Mouse (Mus musculus) neural tube, embryonic 11.5 days (tissue): Measurements from ENCODE around the gene Iqcd. TPM values are rescaled to one million over a fixed set of nuclear protein-coding genes. Genes with fewer than 3 reads are reported as not detected.

Source experiments
- ATAC-seq: fragments of 200-750 bp; cut with Nextera tagmentation; 2 replicates; pipeline ENCODE4 v1.8.0; 2017; ENCODE audit warnings: moderate number of reproducible peaks, mild to moderate bottlenecking, moderate TSS enrichment, moderate library complexity; ENCODE audit not compliant: insufficient read depth, low FRiP score, low TSS enrichment
- DNase-seq: peaks from one replicate; pipeline ENCODE4 v3.0.0-alpha.2; 2015; ENCODE audit warnings: low spot score
- H3K27ac ChIP-seq: fragments of 300-500 bp; sonication (generic); 2 replicates; pipeline ENCODE4 v1.5.1; 2014; ENCODE audit warnings: low read depth, mild to moderate bottlenecking, low read length
- H3K27me3 ChIP-seq: fragments of 300-500 bp; sonication (generic); 2 replicates; pipeline ENCODE4 v1.6.1; 2014; ENCODE audit warnings: mild to moderate bottlenecking, low read length, mixed read lengths; ENCODE audit not compliant: control insufficient read depth, insufficient read depth
- H3K36me3 ChIP-seq: fragments of 300-500 bp; sonication (generic); 2 replicates; pipeline ENCODE4 v1.6.1; 2014; ENCODE audit warnings: mild to moderate bottlenecking, low read length, moderate library complexity, mixed read lengths; ENCODE audit not compliant: control insufficient read depth, insufficient read depth
- H3K4me1 ChIP-seq: fragments of 300-500 bp; sonication (generic); 2 replicates; pipeline ENCODE4 v1.6.1; 2014; ENCODE audit warnings: low read length, mixed read lengths; ENCODE audit not compliant: control insufficient read depth, insufficient read depth
- H3K4me2 ChIP-seq: fragments of 300-500 bp; sonication (generic); 2 replicates; pipeline ENCODE4 v1.6.1; 2014; ENCODE audit warnings: low read depth, mild to moderate bottlenecking, moderate library complexity
- H3K4me3 ChIP-seq: fragments of 300-500 bp; sonication (generic); 2 replicates; pipeline ENCODE4 v1.5.1; 2014; ENCODE audit warnings: low read depth, low read length
- H3K9ac ChIP-seq: fragments of 300-500 bp; sonication (generic); 2 replicates; pipeline ENCODE4 v1.6.1; 2014; ENCODE audit warnings: mild to moderate bottlenecking, low read length
- H3K9me3 ChIP-seq: fragments of 300-500 bp; sonication (generic); 2 replicates; pipeline ENCODE4 v1.6.1; 2016; ENCODE audit warnings: low read length; ENCODE audit not compliant: control insufficient read depth
- WGBS: fragments of 180-500 bp; shearing (Covaris S2); extraction: QIAGEN DNeasy Blood & Tissue Kit; methylation state at CpG from one replicate; pipeline ENCODE4 v1.1.7; 2014; 5-methylcytosine and 5-hydroxymethylcytosine counted together
- polyA plus RNA-seq: library from polyadenylated mRNA; unstranded; fragments of >200 nt; fragmentation: Nextera tagmentation; extraction: Ambion mirVana; gene quantifications from 2 replicates; pipeline ENCODE4 v1.2.1, GENCODE M21; 2014

The Iqcd gene
- polyA plus RNA-seq, result 0.62 and 0.81 TPM in 2 replicates

- ATAC-seq (peak; percentile 98), DNase-seq (peak; percentile 99)
- peak within 1 kb of the TSS; percentile 58; the same call in 1 of the 2 replicates for H3K27ac ChIP-seq
- H3K4me1 ChIP-seq, result peaks cover 8% of the 10 kb centered on the region; the same call in 1 of the 2 replicates
- H3K4me3 ChIP-seq, result peak within 1 kb of the TSS; percentile 70
- WGBS, result under 1% methylated on average over 35 of the region's 35 CpGs
- H3K27me3 ChIP-seq, result no peaks in the 10 kb centered on the region
- peak within 1 kb of the TSS; percentile 82 for H3K4me2 ChIP-seq
- peak within 1 kb of the TSS; percentile 81 for H3K9ac ChIP-seq
- no peaks in the 10 kb centered on the region for H3K36me3 ChIP-seq
- H3K9me3 ChIP-seq, result no peaks in the 10 kb centered on the region
Observed at GRCm38 (mm10) chr5:120588569-120589094, at the start of gene Iqcd, which contains the start of gene Tpcn1. Gene Iqcd (plus strand): TSS chr5:120589016. Gene Tpcn1 (minus strand): TSS chr5:120588673.

- no peaks in the 10 kb centered on the region for H3K27me3 ChIP-seq
- H3K9ac ChIP-seq, result no peak overlapping the region
- no peak overlapping the region for H3K4me3 ChIP-seq
- no peak overlapping the region for H3K27ac ChIP-seq
- no peaks in the 10 kb centered on the region for H3K9me3 ChIP-seq
- ATAC-seq (no peak), DNase-seq (no peak)
- H3K4me2 ChIP-seq, result no peak overlapping the region
- H3K36me3 ChIP-seq, result peaks cover 6% of the 10 kb centered on the region
- 65% methylated on average over 11 of the region's 11 CpGs for WGBS
- 0 out of 2 replicates have a peak, but pooled peaks cover 2% of the 10 kb centered on the region for H3K4me1 ChIP-seq
Observed at GRCm38 (mm10) chr5:120548236-120548850, 40.5 kb upstream of the Iqcd start.

GRCm38 (mm10) chr5:120550137-120550536 lies 38.7 kb upstream of the Iqcd start:
- H3K36me3 ChIP-seq, result peaks cover 6% of the 10 kb centered on the region
- DNase-seq, result no peak
- H3K4me3 ChIP-seq, result no peak overlapping the region
- no peaks in the 10 kb centered on the region for H3K27me3 ChIP-seq
- H3K27ac ChIP-seq, result no peak overlapping the region
- no peaks in the 10 kb centered on the region for H3K9me3 ChIP-seq
- 0 out of 2 replicates have a peak, but pooled peaks cover 2% of the 10 kb centered on the region for H3K4me1 ChIP-seq
- 89% methylated on average over 5 of the region's 5 CpGs for WGBS
- H3K9ac ChIP-seq, result no peak overlapping the region
- no peak overlapping the region for H3K4me2 ChIP-seq
- ATAC-seq, result no peak

- Histone ChIP-seq H3K36me3 (peaks cover 6% of the 10 kb centered on the region), H3K9ac (no peak overlapping the region), H3K27ac (no peak overlapping the region), H3K27me3 (no peaks in the 10 kb centered on the region), H3K4me2 (no peak overlapping the region), H3K4me3 (no peak overlapping the region), H3K4me1 (0 out of 2 replicates have a peak, but pooled peaks cover 2% of the 10 kb centered on the region), H3K9me3 (no peaks in the 10 kb centered on the region)
- WGBS, result 98% methylated on average over 5 of the region's 5 CpGs
- ATAC-seq (no peak), DNase-seq (no peak)
Observed at GRCm38 (mm10) chr5:120550673-120551072, 38.1 kb upstream of the Iqcd start.

- ATAC-seq (no peak), DNase-seq (no peak)
- H3K27ac ChIP-seq, result no peak overlapping the region
- H3K9me3 ChIP-seq, result no peaks in the 10 kb centered on the region
- H3K36me3 ChIP-seq, result peaks cover 5% of the 10 kb centered on the region
- H3K27me3 ChIP-seq, result no peaks in the 10 kb centered on the region
- H3K9ac ChIP-seq, result no peak overlapping the region
- H3K4me2 ChIP-seq, result no peak overlapping the region
- WGBS, result 86% methylated on average over 24 of the region's 24 CpGs
- H3K4me1 ChIP-seq, result peaks cover 11% of the 10 kb centered on the region
- no peak overlapping the region for H3K4me3 ChIP-seq
Observed at GRCm38 (mm10) chr5:120555871-120556270, 32.9 kb upstream of the Iqcd start.

- Histone ChIP-seq H3K27me3 (no peaks in the 10 kb centered on the region), H3K27ac (no peak overlapping the region), H3K36me3 (peaks cover 2% of the 10 kb centered on the region; the same call in 1 of the 2 replicates), H3K9ac (no peak overlapping the region), H3K4me1 (peaks cover 20% of the 10 kb centered on the region), H3K4me2 (no peak overlapping the region), H3K9me3 (no peaks in the 10 kb centered on the region), H3K4me3 (no peak overlapping the region)
- WGBS, result 76% methylated on average over 8 of the region's 8 CpGs
- no peak for DNase-seq
- ATAC-seq, result no peak
Observed at GRCm38 (mm10) chr5:120558041-120558440, 30.8 kb upstream of the Iqcd start.

GRCm38 (mm10) chr5:120558762-120559161 lies 30.1 kb upstream of the Iqcd start:
- Histone ChIP-seq H3K9ac (no peak overlapping the region), H3K4me1 (peaks cover 24% of the 10 kb centered on the region), H3K4me2 (no peak overlapping the region), H3K27ac (no peak overlapping the region), H3K36me3 (0 out of 2 replicates have a peak, but pooled peaks cover 2% of the 10 kb centered on the region), H3K27me3 (no peaks in the 10 kb centered on the region), H3K4me3 (no peak overlapping the region), H3K9me3 (no peaks in the 10 kb centered on the region)
- no peak for DNase-seq
- WGBS, result 69% methylated on average over 14 of the region's 14 CpGs
- ATAC-seq, result no peak

GRCm38 (mm10) chr5:120560129-120560615 lies 28.6 kb upstream of the Iqcd start:
- Histone ChIP-seq H3K27me3 (no peaks in the 10 kb centered on the region), H3K27ac (peak overlapping the region; percentile 44; the same call in 1 of the 2 replicates), H3K4me3 (no peak overlapping the region), H3K9me3 (no peaks in the 10 kb centered on the region), H3K4me1 (peaks cover 34% of the 10 kb centered on the region), H3K4me2 (0 out of 2 replicates have a peak overlapping the region, but pooled peaks have one; percentile 6), H3K36me3 (0 out of 2 replicates have a peak, but pooled peaks cover 2% of the 10 kb centered on the region), H3K9ac (no peak overlapping the region)
- ATAC-seq, result no peak
- 52% methylated on average over 9 of the region's 9 CpGs for WGBS
- no peak for DNase-seq
